Comparison of ENCODE assay signal across 10 mouse cellular contexts in the genomic region with DNA sequence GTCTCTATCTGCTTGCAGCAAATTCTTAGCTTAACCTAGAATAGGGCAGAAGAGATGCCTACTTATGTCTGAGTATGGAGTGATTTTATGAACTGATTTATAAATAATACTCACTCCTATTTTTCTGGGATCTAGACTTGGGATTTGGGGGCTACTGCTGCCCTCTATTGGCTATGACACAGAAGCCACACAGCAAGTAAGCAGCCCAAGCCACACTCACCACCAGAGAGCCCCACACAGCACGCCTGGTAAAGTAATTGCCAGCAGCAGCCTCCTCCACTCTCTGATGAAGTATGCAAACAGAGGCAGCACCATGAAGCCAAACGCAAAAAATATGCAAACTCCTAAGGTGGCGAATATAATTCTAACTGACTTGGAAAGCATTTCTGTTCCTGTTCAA. TPM values are rescaled to one million over a fixed set of nuclear protein-coding genes. Genes with fewer than 3 reads are reported as not detected.
A peak's percentile ranks its signal among the peaks of the same experiment; 100 is the strongest.
DNase-seq lines count a peak whose midpoint lies in the region; TF ChIP-seq lines count a peak whose summit lies in the region.
"Had no signal": no experiment of that assay in that cellular context is flagged by ENCODE, and none has a peak within 500 bp of the region (broad histone marks: within the 10 kb centered on the region; RNA-seq: fewer than 3 reads in every experiment).

No protein-coding gene starts in this region.

- H3ac ChIP-seq in C2C12 (ENCODE audit: control insufficient read depth, insufficient read length, low read depth) = no peak overlapping the region

- peak; percentile 6 for DNase-seq in left cerebral cortex, postnatal 4 days
- DNase-seq in left cerebral cortex, adult 8-10 months (ENCODE audit: low spot score in 2 of 2) = no peak
- peak; percentile 58 for DNase-seq in NIH3T3 (ENCODE audit: low read depth)
- peak; percentile 26 to 29 for DNase-seq in kidney, adult 8-10 months
- DNase-seq in MN1 (ENCODE audit: low spot score) = no peak
- DNase-seq in ovary, adult 18-20 months (ENCODE audit: low spot score) = no peak
- DNase-seq: adrenal gland, postnatal 10 days had no signal

- no peak overlapping the region for H3K4me3 ChIP-seq in C2C12 (ENCODE audit: insufficient read depth, poor library complexity, severe bottlenecking)
- H3K4me3 ChIP-seq: heart, embryonic 10.5 days; midbrain, embryonic 15.5 days had no signal

- peak; percentile 24 for TF ChIP-seq CTCF in C2C12 (IDR thresholded peaks at IDR 0.05; ENCODE audit: control insufficient read depth, insufficient read depth, insufficient read length)

- no peaks in the 10 kb centered on the region for H3K36me3 ChIP-seq in C2C12 (ENCODE audit: control insufficient read depth, insufficient read depth)
- H3K36me3 ChIP-seq: heart, embryonic 10.5 days; midbrain, embryonic 15.5 days had no signal

- H3K27me3 ChIP-seq in C2C12 (ENCODE audit: control insufficient read depth, insufficient read depth, insufficient read length) = no peaks in the 10 kb centered on the region
- H3K27me3 ChIP-seq: midbrain, embryonic 15.5 days had no signal

- no peaks in the 10 kb centered on the region for H3K79me2 ChIP-seq in C2C12 (ENCODE audit: control insufficient read depth, insufficient read depth)

- no peaks in the 10 kb centered on the region for H3K79me3 ChIP-seq in C2C12 (ENCODE audit: low read depth)

- intact Hi-C loops in left cerebral cortex, postnatal 4 days (cut with DNase I) = no loop called here

TF ChIP-seq in C2C12, 6 proteins besides CTCF, POLR2A, EP300 and RAD21:
- no peak for TF ChIP-seq CEBPB (IDR thresholded peaks at IDR 0.05; ENCODE audit: low read depth)
- TF ChIP-seq FOSL1 (IDR thresholded peaks at IDR 0.05; ENCODE audit: insufficient read depth, low read length, poor library complexity, severe bottlenecking) = no peak
- no peak for TF ChIP-seq MYOD1 (IDR thresholded peaks at IDR 0.05; ENCODE audit: control insufficient read depth, insufficient read length, low read depth)
- TF ChIP-seq MAX (IDR thresholded peaks at IDR 0.05) = no peak
- TF ChIP-seq USF1 (IDR thresholded peaks at IDR 0.05; ENCODE audit: low read depth) = no peak
- no peak for TF ChIP-seq MYOG (IDR thresholded peaks at IDR 0.05; ENCODE audit: control insufficient read depth, extremely low read depth, insufficient read length)
TF ChIP-seq in C2C12: peak in this region for 0.

RNA-seq across cellular contexts. Expression of a gene that starts 21.1 kb away (rescaled TPM):
- 1 to 10 TPM; 4.1 to 5.7 TPM for total RNA-seq in left cerebral cortex, postnatal 4 days (2021)
- total RNA-seq in left cerebral cortex, adult 8-10 months (2022) = 1 to 10 TPM; 1.7 to 3.0 (median 1.7) TPM
- polyA plus RNA-seq in C2C12 (2012; fragmentation: generic; extraction: Trizol) = 1.5 TPM

Comparison
In these comparisons a context has a peak if more than half of its experiments do, and no peak if none do; other contexts are left out.
1. DNase-seq: peak in left cerebral cortex, postnatal 4 days (single experiment), NIH3T3 (single experiment) and kidney, adult 8-10 months (2 of 2); none in left cerebral cortex, adult 8-10 months (0 of 2), MN1 (single experiment) and ovary, adult 18-20 months (single experiment).